Mouse (Mus musculus) forebrain, embryonic 10.5 days (tissue): ENCODE measurements around the gene Zmynd19. TPM values are rescaled to one million over a fixed set of nuclear protein-coding genes. Genes with fewer than 3 reads are reported as not detected.
A peak's percentile ranks its signal among the peaks of the same experiment; 100 is the strongest.
"Not testable (repeated sequence)": the region's sequence is repeated elsewhere in the genome, so short reads cannot be mapped to it uniquely, and the experiment has no call there.

ENCODE experiments used
- DNase-seq: peaks from one replicate; pipeline ENCODE4 v3.0.0-alpha.2; 2017; ENCODE audit warnings: low spot score; ENCODE audit errors: extremely low spot score
- H3K27ac ChIP-seq: fragments of 300-500 bp; sonication (generic); 2 replicates; pipeline ENCODE4 v1.5.1; 2016; ENCODE audit warnings: mild to moderate bottlenecking
- H3K27me3 ChIP-seq: fragments of 300-500 bp; sonication (generic); 2 replicates; pipeline ENCODE4 v1.6.1; 2016; ENCODE audit warnings: mild to moderate bottlenecking; ENCODE audit not compliant: poor library complexity, severe bottlenecking
- H3K36me3 ChIP-seq: fragments of 300-500 bp; sonication (generic); replicated peaks from 2 replicates; pipeline ENCODE4 v1.6.1; 2016; ENCODE audit warnings: mild to moderate bottlenecking, moderate library complexity
- H3K4me1 ChIP-seq: fragments of 300-500 bp; sonication (generic); 2 replicates; pipeline ENCODE4 v1.6.1; 2016
- H3K4me3 ChIP-seq: fragments of 300-500 bp; sonication (generic); 2 replicates; pipeline ENCODE4 v1.5.1; 2016; ENCODE audit warnings: mild to moderate bottlenecking, moderate library complexity
- H3K9me3 ChIP-seq: fragments of 300-500 bp; sonication (generic); 2 replicates; pipeline ENCODE4 v1.6.1; 2016; ENCODE audit warnings: mild to moderate bottlenecking, moderate library complexity
- WGBS: fragments of 180-500 bp; shearing (Covaris S2); methylation state at CpG from one replicate; pipeline ENCODE4 v1.1.7; 2016; 5-methylcytosine and 5-hydroxymethylcytosine counted together
- polyA plus RNA-seq: library from polyadenylated mRNA; unstranded; fragments of >200 nt; fragmentation: Nextera tagmentation; extraction: Ambion mirVana; gene quantifications from 2 replicates; pipeline ENCODE4 v1.2.1, GENCODE M21; 2016

The Zmynd19 gene
- polyA plus RNA-seq, 1 experiment from 2014 or later: 23.7 TPM

GRCm38 (mm10) chr2:24960910-24961309 lies 11.3 kb downstream of the Zmynd19 start:
- Histone ChIP-seq H3K4me1 (peaks cover 13% of the 10 kb centered on the region), H3K27me3 (no peaks in the 10 kb centered on the region), H3K9me3 (no peaks in the 10 kb centered on the region), H3K36me3 (peaks cover 86% of the 10 kb centered on the region), H3K27ac (no peak overlapping the region), H3K4me3 (no peak overlapping the region)
- 41% methylated on average over 3 of the region's 3 CpGs for WGBS
- no peak for DNase-seq

GRCm38 (mm10) chr2:24962304-24963000 lies 12.9 kb downstream of the Zmynd19 start, which contains the start of gene Dph7:
TSS of gene Dph7 (plus strand) at chr2:24962400.
- H3K27me3 ChIP-seq: no peaks in the 10 kb centered on the region
- H3K4me3 ChIP-seq: peak within 1 kb of the TSS; percentile 85
- no peaks in the 10 kb centered on the region for H3K9me3 ChIP-seq
- H3K36me3 ChIP-seq: peaks cover 86% of the 10 kb centered on the region
- WGBS: 1% methylated on average over 28 of the region's 28 CpGs
- peak; percentile 89 for DNase-seq
- peak within 1 kb of the TSS; percentile 92 for H3K27ac ChIP-seq
- peaks cover 13% of the 10 kb centered on the region for H3K4me1 ChIP-seq

DNA sequence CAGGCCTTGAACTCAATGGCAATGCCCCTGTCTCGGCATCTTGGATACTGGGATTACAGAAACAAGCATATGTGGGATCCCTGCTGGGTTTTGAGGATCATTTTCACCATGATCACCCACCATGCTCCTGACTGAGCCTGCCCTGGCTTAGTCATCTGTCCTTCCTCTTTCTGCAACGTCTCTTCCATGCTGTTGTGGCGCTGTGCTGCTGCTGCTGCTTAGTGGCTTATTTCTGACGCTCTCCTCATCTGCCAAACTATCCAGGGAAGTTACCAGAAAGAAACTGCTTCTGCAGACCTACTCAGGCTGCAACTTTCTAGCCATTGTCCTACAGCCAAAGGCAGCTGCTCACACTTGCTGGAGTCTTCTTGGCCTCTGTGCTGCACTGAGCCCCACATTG lies 20.8 kb downstream of the Zmynd19 start:
- no peak for DNase-seq
- WGBS: 87% methylated on average over 4 of the region's 4 CpGs
- Histone ChIP-seq H3K27me3 (no peaks in the 10 kb centered on the region), H3K4me3 (no peak overlapping the region), H3K36me3 (peaks cover 81% of the 10 kb centered on the region), H3K4me1 (peaks cover 16% of the 10 kb centered on the region), H3K27ac (no peak overlapping the region), H3K9me3 (no peaks in the 10 kb centered on the region)

DNA sequence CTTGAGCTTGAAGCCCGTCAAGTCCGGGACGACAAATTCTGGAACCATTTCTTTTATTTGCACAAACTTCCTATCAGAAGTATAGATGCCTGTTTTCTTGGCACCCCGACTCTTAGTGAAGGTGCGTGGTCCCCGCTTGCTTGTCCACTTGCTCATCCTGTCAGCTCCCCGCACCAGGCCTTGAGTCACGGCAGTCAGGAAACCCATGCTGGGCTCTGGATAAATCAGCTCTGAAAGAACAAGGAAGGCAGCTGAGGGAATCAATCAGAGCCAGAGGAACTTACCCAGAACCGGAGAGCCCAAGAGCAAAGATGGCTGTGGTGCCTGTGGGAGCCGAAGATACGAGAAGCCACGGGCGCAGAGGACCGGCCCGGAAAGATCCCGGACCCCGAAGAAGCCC lies 24.9 kb downstream of the Zmynd19 start:
- Histone ChIP-seq H3K4me1 (peaks cover 27% of the 10 kb centered on the region), H3K27ac (peak overlapping the region; percentile 89), H3K4me3 (peak overlapping the region; percentile 71), H3K36me3 (peaks cover 41% of the 10 kb centered on the region)
- H3K9me3 ChIP-seq, DNase-seq, H3K27me3 ChIP-seq: not testable (repeated sequence)
- WGBS: under 1% methylated on average over 17 of the region's 17 CpGs

DNA sequence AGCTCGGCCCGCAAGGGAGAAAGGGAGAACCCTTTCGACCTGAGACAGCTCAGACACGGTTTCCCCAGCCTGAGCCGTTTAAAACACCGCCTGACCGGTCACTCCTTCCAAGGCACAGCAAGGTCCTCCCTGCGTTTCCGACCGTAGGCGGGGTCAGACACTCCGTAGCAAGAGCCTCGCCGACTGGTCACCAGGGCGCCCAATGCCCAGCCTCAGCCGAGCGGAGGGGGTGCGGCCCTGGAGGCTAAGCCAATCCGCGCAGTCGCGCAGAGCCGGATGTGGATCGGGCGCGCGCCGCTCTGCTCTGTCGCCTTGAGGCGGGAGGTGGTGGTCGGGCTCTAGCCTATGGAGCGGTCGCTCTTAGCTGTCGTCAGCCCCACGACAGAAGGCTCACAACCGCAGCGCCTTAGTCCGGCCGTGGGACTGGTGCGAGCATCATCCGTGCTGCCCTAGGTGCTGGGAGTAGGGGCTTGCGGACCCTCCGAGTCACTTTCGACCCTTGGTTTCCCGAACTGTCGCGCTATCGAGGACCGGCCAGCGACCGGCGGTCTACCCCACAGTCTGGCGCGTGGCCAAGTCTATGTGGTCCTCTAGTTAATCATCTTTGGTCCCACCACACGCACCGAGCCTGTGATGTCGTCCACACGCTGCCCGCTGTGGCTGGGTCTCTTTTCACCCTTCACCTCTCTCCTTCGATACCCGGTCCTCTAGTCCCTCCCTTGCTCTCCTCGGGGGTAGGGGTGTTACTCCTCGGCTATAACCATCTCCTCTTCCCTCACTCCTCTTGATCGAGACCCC lies 25.5 kb downstream of the Zmynd19 start, which contains the start of gene Mrpl41:
Mrpl41 (minus strand) TSS at position 193 of the 798 bp plus-strand sequence.
- peak; percentile 98 for DNase-seq
- peak within 1 kb of the TSS; percentile 89 for H3K27ac ChIP-seq
- WGBS: 0% methylated on average over 64 of the region's 64 CpGs
- H3K4me1 ChIP-seq: peaks cover 27% of the 10 kb centered on the region
- H3K4me3 ChIP-seq: peak within 1 kb of the TSS; percentile 71
- no peaks in the 10 kb centered on the region for H3K9me3 ChIP-seq
- H3K27me3 ChIP-seq: no peaks in the 10 kb centered on the region
- peaks cover 34% of the 10 kb centered on the region for H3K36me3 ChIP-seq

- peak; percentile 76 for DNase-seq
- H3K27me3 ChIP-seq: no peaks in the 10 kb centered on the region
- no peaks in the 10 kb centered on the region for H3K9me3 ChIP-seq
Measured at GRCm38 (mm10) chr2:24975704-24976297, 26.2 kb downstream of the Zmynd19 start, which contains the start of gene Pnpla7. TSS of gene Pnpla7 (plus strand) at chr2:24976033.

GRCm38 (mm10) chr2:24976960-24977359 lies 27.4 kb downstream of the Zmynd19 start:
- WGBS: 92% methylated on average over 5 of the region's 5 CpGs
- Histone ChIP-seq H3K27me3 (no peaks in the 10 kb centered on the region), H3K36me3 (peaks cover 16% of the 10 kb centered on the region), H3K27ac (no peak overlapping the region), H3K4me1 (peaks cover 27% of the 10 kb centered on the region), H3K9me3 (no peaks in the 10 kb centered on the region), H3K4me3 (peak overlapping the region; percentile 71; the same call in 1 of the 2 replicates)
- no peak for DNase-seq

More at GRCm38 (mm10) chr2:24975704-24976297, 26.2 kb downstream of the Zmynd19 start, which contains the start of gene Pnpla7:
- peaks cover 27% of the 10 kb centered on the region for H3K36me3 ChIP-seq
- WGBS: 1% methylated on average over 16 of the region's 16 CpGs
- H3K4me3 ChIP-seq: peak within 1 kb of the TSS; percentile 71
- peaks cover 27% of the 10 kb centered on the region for H3K4me1 ChIP-seq
- H3K27ac ChIP-seq: peak within 1 kb of the TSS; percentile 89

DNA sequence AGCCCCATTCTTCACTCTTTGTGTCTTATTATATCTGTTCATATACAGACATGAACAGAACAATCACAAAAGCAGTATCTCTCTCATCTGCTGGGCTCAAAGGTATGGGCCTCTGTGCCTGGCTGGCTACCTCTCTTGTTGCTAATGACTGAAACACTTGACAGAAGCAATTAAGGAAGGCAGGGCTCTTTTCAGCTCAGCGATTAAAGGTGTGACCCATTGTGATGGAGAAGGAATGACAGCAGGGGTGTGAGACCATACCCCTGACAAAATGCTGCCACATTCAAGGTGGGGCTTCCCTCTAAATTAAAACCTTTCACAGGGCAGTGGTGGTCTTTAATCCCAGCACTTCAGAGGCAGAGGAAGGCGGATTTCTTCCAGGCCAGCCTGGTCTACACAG lies 38.2 kb downstream of the Zmynd19 start:
- no peak overlapping the region for H3K27ac ChIP-seq
- WGBS: 65% methylated on average over 2 of the region's 2 CpGs
- H3K4me3 ChIP-seq: no peak overlapping the region
- DNase-seq: no peak
- H3K27me3 ChIP-seq: no peaks in the 10 kb centered on the region
- H3K4me1 ChIP-seq: no peaks in the 10 kb centered on the region
- no peaks in the 10 kb centered on the region for H3K9me3 ChIP-seq
- H3K36me3 ChIP-seq: peaks cover 7% of the 10 kb centered on the region

GRCm38 (mm10) chr2:24995332-24995731 lies 45.7 kb downstream of the Zmynd19 start:
- no peak for DNase-seq
- Histone ChIP-seq H3K4me1 (no peaks in the 10 kb centered on the region), H3K27ac (no peak overlapping the region), H3K27me3 (no peaks in the 10 kb centered on the region), H3K36me3 (no peaks in the 10 kb centered on the region), H3K4me3 (no peak overlapping the region), H3K9me3 (no peaks in the 10 kb centered on the region)
- 95% methylated on average over 6 of the region's 6 CpGs for WGBS

GRCm38 (mm10) chr2:24996471-24996870 lies 46.9 kb downstream of the Zmynd19 start:
- WGBS: 92% methylated on average over 2 of the region's 2 CpGs

DNA sequence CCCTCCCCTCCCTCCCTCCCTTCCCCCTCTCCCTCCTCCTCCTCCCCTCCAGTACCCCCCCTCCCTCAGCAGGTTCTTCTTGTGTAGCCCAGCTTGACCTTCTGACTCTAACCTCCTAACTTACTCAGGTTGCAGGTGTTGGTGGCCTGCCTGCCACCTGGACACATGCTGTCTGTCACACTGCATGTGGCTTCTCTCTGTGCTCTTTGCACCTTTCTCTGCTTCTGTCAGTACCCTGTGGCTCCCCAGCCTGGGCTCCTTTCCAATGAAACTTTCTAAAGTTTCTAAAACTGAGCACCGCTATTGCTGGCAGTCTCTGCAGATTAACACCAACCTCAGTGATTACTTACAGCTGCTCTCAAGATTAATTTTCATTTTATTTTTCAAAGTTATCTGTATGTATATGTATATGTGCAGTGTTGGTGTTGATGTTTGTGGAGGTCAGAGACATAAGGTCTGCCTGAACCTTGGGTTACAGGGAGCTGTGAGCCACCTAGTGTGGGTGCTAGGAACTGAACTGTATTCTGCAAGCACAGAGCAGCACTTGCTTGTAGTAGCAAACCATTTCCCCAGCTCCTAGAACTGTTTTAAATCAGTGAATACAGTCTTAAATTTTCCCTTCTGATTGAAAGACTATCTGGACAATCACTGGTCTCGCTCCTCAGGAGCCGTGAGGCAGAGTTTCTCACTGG lies 51.1 kb downstream of the Zmynd19 start:
- H3K27ac ChIP-seq: no peak overlapping the region
- DNase-seq: no peak
- H3K27me3 ChIP-seq: no peaks in the 10 kb centered on the region
- 0 out of 2 replicates have a peak, but pooled peaks cover 6% of the 10 kb centered on the region for H3K4me1 ChIP-seq
- WGBS: 88% methylated on average over 3 of the region's 3 CpGs
- no peaks in the 10 kb centered on the region for H3K9me3 ChIP-seq
- no peak overlapping the region for H3K4me3 ChIP-seq
- H3K36me3 ChIP-seq: no peaks in the 10 kb centered on the region

More at GRCm38 (mm10) chr2:24996471-24996870, 46.9 kb downstream of the Zmynd19 start:
- H3K27ac ChIP-seq: no peak overlapping the region
- no peak for DNase-seq
- H3K4me3 ChIP-seq: no peak overlapping the region
- no peaks in the 10 kb centered on the region for H3K9me3 ChIP-seq
- H3K4me1 ChIP-seq: no peaks in the 10 kb centered on the region
- H3K36me3 ChIP-seq: no peaks in the 10 kb centered on the region
- H3K27me3 ChIP-seq: no peaks in the 10 kb centered on the region
